Mouse (Mus musculus) liver, adult (tissue): ENCODE results near the gene Rrp12.

Source experiments
- GATA4 ChIP-seq: IDR thresholded peaks from 2 replicates; pipeline ENCODE4 v1.6.1; 2014; ENCODE audit warnings: mild to moderate bottlenecking, low read length; ENCODE audit not compliant: insufficient replicate concordance

Gene Rrp12

DNA sequence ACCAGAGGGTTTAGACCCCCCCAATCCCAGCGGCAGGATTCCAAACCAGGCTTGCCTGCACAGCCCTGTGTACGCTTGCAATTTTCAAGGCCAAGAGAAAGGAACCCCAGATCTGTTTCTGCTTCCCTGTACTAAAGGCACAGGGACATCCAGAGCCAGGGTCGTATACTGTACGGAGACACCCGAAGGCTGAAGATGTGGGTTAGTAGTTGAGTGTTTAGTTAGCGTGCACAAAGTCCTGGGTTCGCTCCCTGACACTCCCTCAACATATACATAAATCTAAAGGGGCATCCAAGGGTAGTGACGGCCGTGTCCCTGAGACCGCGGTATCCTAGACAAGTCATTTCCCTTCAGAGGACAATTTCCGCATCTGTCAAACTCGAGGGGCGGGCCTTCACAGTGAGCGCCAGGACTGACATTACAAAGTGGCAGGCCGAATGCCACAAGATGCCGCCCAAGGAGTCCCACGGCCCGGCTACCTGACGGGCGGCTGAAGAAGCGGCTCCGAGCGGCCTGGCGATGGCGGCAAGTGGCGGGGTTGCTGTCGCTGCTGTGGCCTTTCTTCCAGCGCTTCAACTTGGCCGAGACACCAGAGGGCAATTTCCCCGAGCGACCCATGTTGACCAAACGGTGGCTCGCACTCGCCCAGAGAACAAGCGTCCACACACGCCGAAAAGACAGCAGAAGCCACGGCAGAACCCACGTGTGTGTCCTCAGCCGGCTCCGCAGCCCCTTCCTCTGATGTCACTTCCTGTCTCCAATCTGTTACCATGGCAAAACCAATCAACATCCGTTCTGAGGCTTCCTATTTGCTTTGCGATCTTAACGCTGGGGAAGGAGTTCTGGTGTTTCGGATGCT, at the start of gene Rrp12:
Gene Rrp12, minus strand, starts transcription at position 714 of the 859 bp plus-strand sequence.
- no peak for TF ChIP-seq GATA4

DNA sequence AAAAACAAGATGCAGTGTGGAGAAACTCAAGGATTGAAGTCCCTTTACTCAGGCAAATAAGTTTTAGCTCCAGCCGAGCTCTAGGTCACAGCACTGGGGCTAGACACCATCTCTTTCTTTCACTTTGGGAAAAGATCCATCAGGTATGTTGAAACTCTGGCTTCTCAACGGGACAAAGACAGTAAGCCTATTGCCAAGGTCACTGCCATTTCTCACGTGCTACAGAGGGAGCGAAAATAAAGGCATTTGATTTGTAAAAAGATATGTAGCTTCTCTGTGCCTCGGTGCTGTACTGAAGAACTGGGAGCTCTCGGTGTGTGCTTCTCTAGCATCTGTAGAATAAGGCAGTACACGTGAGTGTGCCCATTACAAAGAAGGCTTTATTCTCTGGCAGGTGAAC, 47.9 kb upstream of the Rrp12 start:
- no peak for TF ChIP-seq GATA4

DNA sequence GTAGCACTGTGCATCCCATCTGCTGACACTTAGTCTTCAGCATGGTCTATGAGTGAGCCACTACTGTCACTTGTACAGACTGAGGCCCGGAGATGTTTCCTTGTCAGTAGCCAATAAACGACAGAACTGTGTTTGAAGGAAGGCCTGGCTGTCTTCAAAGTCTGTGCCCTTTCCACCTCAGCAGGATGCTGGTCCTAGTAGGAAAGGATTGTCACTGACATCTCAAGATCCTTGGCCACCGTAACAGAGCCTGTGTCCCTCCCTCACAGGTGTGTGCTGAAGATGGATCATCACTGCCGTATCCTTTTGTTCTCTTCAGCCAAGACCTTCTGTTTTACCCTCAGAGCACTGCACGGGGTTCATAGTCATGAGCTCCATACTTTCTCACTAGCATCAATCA, 42.6 kb upstream of the Rrp12 start:
- no peak for TF ChIP-seq GATA4

DNA sequence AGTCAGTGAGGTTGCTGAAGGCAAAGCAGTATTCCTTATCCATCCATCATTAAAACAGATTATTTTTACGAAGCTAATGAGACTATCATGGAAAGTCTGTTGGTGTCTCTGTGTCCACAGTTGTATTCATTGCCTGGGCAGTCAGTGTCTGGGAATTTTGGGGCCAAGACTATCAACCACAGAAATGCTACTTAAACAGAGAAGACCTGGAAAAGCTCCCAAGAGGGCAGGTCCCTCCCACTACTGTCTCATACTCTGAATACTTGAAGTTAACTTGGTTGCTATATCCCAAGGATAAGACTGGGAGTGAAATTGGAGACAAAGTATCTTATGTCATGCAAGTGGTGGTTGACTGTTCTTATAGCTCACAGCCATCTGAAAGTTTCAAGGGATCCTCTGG, 39.9 kb upstream of the Rrp12 start:
- TF ChIP-seq GATA4, result no peak

DNA sequence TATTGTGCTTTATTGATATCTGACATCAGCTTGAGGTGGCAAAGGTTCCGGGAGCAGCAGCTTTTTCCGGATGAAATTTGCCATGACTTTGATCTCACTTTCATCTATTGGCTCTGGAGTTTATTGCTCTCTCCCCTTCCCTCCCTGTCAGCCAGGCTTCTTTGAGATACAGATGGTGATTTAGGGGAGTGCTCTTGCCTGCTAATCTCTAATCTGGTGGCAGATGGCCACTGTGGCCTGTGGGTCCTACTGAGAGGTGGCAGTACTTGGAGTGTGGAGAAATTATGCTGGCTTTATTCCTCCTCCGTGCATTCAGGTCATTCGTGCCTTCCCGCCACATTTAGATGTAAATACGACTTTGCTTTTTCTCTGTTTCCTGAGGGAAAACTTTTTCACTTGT, 38.2 kb upstream of the Rrp12 start:
- no peak for TF ChIP-seq GATA4

DNA sequence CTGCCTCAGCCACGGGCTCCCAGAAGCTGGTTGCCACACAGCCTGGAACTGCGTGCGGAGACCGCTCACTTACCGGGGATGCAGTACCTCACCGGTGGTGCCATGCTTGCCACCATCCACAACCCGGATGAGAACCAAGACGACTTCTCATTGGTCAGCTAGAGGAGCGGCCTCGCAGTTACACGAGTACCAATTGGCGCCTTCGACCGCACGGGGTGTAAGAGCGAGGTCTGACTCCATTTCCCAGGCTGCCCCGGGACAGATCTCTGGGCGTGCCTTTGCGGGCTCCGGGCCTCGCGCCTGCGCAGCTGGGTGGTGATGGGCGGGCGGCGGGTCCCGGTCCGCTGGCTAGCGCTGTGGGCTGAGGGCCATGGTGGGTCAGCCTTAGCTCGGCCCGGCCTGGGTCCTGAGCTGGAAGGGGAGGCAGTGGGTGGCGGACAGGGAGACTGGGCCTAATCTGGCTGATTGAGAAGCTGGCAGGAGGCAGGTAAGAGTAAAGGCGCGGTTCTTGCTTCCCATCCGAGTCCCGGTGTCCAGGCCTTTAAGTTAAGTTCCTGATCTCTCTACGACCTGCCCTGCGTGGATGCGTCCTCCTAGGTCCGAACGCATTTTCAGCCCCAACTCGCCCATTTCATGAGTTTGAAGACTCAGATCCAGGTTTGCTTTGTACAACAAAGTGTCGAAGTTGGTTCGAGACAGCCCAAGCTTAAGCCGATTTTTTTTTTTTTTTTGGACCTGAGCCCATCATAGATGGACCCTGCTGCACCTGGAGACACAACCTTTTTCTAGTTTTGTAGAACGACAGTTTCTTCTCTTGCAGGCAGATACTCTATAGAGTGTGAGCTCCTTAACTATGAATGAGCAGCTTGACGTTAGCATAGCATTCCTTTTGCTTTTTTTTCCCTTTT, 37.5 kb upstream of the Rrp12 start, which contains the start of the genes Exosc1 and Zdhhc16:
Gene Exosc1, minus strand, starts transcription at position 245 of the 908 bp plus-strand sequence.
Gene Zdhhc16, plus strand, starts transcription at position 302 of the 908 bp plus-strand sequence.
- no peak; the same call in 1 of the 2 replicates for TF ChIP-seq GATA4

DNA sequence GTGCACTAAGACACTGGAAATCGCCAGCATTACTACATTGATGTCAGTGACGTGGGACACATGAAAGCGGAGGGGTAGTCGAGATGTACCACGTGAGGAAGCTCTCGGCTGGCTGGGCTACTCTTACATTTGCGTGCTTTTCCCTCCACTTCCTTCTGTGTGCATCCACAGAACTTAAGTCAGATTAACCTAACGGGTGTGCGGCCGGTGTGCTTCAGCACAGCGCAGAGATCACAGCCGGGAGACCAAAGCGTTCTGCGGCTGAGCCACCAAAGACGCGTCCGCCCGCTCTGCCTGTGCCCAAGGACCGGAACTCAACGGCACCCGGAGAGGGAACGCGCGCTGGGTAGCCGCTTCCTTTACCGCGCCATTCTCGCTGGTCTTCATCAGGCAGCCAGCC, 36.7 kb upstream of the Rrp12 start:
- TF ChIP-seq GATA4, result no peak

DNA sequence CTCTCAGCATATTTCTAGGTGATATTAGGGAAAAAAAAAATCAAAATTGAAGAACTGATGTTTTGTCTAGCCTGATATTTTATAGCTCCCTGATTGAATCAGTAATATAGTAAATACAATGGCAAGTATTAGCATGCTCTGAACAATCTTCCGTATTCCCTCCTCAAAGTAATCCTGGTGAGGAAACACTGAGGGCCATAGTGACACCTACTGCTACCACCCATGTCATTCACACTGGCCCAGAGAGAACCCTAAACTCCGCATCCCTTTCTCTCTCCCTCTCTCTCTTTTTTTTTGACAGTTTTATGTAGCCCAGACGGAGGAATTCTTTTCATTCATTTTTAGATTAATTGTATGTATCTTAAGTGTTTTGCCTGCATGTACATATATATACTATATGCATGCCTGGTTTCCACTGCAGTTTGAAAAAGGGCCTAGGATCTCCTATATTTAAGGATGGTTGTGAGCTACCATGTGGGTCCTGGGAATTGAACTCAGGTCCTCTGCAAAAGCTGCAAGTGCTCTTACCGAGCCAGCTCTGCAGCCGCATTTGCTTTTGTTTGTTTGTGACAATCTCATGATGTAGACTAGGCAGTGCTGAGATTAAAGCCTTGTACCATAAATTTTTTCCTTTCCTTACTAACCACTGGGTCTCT, 24.6 kb upstream of the Rrp12 start:
- TF ChIP-seq GATA4, result no peak

DNA sequence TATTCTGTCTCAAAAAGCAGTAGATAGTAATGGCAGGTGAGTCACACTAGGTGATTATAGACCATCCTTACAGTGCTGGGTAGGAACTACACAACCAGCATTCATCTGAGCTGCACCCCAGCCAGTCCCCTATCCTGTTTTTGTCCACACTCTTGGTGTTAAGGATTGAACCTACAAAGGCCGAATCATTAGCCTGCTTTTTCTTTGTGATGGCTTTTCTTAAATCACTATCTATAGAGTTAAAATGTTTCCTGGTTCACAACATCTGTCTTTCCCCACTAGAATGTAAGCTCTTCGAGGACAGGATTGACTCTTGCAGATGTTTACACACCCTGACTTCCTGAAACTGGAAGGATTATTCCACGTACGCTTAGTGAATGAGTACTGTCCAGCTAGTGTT, 23.5 kb upstream of the Rrp12 start:
- no peak for TF ChIP-seq GATA4

DNA sequence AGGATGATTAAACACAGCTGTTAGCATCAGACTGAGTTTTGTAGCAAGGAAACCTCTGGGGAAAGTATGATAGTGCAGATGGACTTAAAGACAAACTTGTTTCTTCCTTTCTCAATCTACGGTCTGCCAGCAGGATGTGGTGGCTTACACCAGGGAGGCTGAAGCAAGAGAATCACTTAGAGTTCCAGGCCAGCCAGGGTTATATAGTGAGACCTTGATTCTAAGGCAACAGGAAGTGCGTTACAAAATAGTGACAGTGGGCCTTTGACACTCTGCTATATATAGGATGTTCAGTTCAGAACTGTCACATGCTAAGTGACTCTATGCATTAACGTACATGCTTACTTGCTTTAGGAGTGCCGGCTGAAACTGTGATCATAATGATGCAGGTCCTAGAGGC, 20.9 kb upstream of the Rrp12 start:
- no peak for TF ChIP-seq GATA4

DNA sequence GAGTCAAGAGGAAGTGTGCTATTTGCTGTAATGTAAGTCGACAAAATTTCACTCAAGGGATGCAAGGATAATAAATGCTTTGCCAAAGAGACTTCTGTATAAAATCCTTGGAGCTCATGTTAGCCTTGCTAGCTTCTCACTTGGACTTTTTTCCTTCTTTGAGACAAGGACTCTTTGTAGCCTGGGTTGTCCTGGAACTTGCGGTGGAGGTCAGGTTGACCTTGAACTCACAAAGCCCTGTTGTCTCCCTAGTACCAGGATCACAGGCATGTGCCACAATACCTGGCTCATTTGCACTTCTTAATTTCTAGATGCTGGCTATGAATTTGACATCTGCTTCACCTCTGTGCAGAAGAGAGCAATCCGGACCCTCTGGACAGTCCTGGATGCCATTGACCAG, 19.3 kb upstream of the Rrp12 start:
- TF ChIP-seq GATA4, result no peak

DNA sequence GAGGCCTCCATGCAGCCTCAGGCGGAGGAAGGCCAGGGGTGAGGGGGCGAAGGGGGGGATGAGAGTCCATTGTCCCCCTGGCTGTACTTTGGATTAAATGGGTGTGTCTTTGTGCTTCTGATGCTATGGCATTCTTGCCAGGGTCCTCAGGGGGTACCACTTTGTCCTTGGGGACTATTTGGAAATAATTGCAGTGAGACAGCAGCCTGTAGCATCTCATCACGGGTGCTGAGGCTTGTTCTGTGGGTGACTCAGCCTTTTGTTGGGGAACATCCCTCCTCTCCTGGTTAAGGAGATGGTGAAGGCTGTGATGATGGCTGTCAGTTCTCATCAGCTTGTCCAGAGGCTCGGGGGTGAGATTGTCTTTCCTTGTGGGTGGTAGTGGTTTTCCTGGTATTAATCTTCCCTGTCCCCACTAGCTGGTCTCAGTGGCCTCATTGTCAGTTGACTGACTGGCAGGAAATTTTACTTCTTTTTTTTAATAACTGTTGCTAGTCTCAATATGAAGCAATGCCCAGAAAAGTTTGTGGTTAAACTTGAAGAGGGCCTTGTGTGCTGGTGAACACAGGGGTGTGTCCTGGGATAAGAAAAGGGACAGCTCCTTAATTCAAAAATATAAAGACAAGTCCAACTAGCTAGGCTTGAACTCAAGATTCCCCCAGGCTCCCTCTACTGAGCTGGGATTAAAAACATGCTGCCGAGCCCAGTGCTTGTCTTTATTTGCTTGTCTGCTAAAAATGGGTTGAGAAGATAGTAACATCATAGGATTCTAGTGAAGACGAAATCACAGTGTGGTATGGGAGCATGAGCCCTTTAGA, 18.0 kb upstream of the Rrp12 start:
- TF ChIP-seq GATA4, result no peak

DNA sequence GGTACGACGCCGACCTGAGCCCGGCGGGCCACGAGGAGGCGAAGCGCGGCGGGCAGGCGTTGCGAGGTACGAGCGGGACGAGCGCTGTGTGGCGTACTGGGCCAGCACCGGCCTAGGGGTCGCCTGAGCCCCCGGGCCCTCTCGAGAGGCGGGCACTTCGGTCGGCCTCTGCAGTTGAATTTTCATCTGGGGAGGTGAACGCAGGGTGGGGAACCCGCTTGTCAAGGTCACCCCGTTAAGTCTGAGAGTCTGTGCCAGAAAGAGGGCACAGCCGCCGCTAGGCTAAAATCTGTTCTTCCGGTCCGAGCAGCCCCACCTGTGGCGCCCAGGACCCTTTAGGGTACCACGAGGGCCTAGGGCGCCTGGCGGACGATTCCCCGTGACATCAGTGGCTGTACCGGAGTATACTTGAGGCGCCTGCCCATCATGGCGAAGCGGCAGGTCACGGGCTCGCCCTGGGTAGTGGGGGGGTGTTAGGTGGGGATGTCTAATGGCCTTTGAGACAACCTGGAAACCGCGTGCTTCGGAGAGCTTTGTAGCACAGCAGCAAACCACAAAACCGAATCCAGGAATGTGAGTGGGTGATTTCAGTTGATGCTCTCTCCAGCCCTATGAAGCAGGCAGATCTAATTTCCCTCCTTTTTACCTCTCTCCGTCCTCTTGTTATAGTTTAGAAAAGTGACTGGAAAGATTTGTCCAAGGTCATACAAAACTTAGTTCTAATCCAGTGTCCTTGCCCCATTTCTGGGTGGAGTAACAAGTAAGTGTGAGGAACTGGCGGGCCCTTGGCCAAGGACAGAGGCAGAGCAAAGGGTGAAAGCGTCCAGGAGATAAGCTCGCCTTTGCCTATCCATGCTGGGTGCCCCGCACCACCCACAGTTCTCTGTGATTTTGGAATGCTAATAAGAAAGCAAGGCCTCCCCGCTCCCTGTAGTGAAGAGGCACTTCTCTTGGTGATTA, 16.4 kb upstream of the Rrp12 start:
- peak; percentile 43; the same call in 1 of the 2 replicates for TF ChIP-seq GATA4
